Mouse (Mus musculus): ENCODE results near the gene Gm26897.

The Gm26897 gene

DNA sequence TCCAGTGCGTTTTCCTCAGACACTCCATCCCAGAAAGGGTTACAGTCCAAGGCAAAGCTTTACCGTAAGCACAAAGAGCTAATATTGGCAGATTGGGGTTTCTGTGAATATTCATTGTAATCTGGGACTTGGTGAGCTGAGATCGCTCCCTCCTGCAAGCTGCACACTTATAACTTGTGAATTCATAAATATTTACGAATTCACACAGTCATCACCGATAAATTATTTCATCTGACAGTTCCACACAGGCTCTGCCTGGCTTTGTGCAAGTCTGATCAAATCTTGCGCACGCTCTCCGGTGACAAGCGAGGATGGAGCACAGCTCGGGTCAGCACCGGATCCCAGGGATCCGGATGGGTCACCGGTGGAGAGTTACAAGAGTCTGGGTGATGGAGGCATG, 16.4 kb downstream of the Gm26897 start:
- DNase-seq (ENCODE audit: low read depth), result no peak

DNA sequence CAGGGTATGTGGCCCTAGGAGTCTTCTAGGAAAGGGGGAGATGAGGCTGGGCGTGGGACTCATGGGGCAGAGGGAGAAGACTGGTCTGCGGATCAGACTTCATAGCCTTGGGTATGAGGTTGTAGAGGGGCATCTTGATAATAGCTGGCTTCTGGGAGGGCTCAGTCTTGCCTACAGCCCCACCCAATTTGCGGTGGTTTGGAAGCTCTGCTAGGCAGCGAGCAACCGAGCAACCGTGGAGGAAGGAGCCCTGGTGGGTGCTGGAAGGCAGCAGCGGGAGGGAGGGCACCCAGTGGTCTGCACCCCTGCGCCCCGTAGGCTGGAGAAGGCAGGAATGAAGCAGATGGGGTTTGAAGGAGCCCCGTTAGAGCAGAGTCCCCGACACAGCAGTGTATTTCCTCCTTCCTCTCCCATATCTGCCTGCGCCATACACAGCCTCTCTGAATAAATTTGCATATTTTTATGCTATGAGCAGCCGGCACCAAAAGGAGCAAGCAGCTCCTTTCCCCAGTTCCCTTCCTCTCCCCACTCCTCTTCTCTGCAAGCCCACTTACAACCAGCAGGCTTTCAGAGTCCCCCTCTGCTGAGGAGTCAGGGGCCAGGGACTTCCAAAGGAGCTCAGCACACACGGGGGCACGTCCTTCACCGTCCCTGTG, 20.9 kb downstream of the Gm26897 start:
- peak; percentile 4 for DNase-seq (ENCODE audit: low read depth)

DNA sequence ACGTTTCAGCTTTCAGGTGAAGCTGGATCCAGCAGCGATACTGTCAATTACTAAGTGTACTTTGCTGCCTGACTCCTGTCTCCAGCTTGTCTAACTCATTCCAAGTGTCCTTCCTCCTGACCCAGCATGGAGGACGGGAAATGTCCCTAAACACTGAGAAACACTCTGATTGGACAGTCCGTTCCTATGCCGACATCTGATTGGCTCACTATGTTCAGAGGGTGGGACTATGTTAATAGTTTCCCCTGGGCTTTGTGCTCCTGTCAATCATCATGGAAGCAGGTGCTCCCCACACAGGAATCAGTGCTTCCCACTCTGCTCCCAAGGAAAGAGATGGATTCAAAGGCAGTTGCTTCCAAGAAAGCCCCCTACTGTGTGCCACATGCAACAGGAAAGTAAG, 21.6 kb downstream of the Gm26897 start:
- DNase-seq (ENCODE audit: low read depth), result peak; percentile 30

DNA sequence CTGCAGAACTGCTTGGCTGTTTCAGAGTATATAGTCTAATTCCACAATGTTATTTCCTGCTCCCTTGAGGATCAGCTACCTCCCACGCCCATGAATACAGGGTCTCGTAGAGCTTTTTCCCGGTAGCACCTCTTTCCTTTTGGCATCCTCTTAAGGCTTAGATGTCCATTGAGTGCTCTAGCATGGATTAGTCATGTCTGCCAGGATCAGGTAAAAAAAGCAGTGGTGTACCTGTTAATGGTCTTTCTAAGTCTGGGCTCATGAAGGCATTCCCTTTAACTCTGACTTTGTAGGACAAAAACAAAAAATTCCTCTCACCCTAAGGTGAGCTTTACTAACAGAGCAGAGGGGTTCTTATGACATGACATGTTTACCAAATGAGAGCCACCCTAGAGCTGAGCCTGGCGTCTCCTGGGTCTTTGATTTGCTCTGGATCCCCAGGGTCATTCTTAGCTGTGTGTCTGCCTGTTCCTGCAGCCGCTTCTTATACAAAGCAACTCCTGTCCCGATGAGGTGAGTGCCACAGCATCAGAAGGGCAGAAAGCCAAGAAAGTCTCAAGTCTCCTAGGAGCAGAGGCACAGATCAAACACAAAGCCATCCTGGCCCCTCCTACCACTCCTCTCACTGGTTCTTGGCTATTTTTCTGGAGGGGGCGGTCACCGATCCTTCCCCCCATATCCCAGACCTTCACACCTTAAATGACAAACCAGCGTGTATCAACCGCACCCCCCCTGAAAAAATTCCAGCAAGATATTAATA, 27.2 kb downstream of the Gm26897 start:
- DNase-seq (ENCODE audit: low read depth), result no peak

- DNase-seq (ENCODE audit: low read depth), result no peak
Observed at GRCm38 (mm10) chr5:111761574-111761973, 27.9 kb downstream of the Gm26897 start.

GRCm38 (mm10) chr5:111762085-111762484, 28.4 kb downstream of the Gm26897 start:
- DNase-seq (ENCODE audit: low read depth), result no peak

DNA sequence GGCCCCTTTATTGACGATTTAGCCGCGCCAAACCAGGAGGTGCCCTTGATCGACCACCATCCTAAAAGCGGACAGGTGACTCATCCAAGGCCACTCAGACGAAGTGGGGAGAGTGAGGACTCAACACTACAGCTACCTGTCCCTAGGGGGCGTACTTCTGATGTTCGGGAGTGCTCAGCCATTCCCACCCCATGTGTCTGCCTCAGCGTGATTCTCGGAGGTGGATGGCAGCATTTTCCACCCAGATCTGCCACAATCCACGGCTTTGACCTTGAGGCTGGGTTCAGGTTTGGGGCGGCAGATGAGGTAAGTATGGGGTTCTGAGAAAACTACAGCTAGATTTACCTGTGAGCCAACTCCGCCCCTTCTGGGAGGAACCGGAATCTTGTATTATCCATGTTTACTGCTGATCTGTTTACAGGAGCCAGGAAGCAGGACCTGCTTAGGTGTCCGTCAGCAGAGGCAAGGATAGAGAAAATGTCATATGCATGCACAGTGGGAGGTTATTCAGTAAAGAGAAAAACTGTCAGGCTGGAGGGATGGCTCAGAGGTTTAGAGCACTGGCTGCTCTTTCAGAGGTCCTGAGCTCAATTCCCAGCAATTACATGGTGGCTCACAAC, 32.1 kb downstream of the Gm26897 start:
- DNase-seq (ENCODE audit: low read depth), result no peak

- no peak for DNase-seq (ENCODE audit: low read depth)
Observed at GRCm38 (mm10) chr5:111766696-111767095, 33.0 kb downstream of the Gm26897 start.

DNA sequence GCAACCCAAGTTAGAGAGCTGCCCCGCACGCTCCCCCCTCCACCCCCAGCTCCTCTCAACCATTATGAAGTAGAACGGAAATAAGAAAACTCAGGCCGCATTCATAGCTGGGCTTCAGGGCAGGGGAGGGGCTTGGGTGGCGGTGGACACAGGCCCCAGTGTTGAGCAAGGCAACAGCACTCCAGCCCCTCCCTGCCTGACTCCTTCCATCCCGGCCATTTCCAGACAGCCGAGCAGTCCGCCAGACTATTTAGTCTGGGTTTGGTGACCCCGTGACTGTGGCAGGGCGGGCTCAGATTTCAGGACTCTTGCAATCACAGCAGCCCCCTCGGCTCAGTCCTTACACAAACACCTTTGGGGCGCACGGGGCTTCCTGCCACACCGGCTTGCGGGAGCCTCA, 36.5 kb downstream of the Gm26897 start:
- DNase-seq (ENCODE audit: low read depth), result no peak

GRCm38 (mm10) chr5:111772127-111772526, 38.4 kb downstream of the Gm26897 start:
- DNase-seq (ENCODE audit: low read depth), result no peak

GRCm38 (mm10) chr5:111772591-111773406, 39.1 kb downstream of the Gm26897 start:
- DNase-seq (ENCODE audit: low read depth), result no peak

GRCm38 (mm10) chr5:111773407-111773733, 39.6 kb downstream of the Gm26897 start:
- DNase-seq (ENCODE audit: low read depth), result no peak

DNA sequence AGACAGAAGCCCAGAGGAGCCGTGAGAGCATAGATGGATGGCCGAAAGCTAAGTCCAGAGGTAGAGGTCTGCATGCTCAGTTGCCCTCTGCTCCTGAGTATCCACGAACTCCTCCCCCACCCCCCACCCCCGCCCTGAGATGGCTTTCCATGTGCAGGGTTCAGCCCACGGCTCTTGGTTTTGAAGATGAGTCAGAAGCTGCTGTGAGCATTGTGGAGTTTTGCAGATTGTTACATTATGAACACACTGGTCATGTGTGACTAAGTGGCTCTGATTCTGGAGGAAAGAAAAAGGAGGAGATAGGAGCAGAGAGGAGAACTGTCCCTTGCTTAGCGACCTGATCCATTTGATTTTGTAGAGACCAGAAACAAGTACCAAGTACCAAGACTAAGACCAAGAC, 42.5 kb downstream of the Gm26897 start:
- DNase-seq (ENCODE audit: low read depth), result no peak

DNA sequence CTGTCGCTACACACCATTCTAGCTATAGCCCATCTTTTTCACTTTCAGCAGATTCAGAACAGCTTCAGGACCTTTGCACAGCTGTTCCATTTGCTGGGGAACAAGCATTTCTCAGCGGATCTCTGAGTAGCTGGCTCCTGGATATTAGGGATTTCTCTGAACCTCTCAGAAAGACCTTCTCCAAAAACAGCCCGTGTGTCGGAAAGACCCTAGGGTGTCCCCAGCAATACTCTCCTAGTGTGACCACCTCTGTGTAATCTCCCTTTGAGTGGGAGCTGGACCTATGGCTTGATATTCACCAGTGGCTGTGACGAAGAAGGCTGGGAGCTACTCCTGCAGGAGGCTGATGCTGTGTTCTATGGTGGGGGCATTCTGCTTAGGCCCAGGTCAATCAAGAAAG, 44.4 kb downstream of the Gm26897 start:
- no peak for DNase-seq (ENCODE audit: low read depth)

GRCm38 (mm10) chr5:111779776-111780485, 46.2 kb downstream of the Gm26897 start:
- no peak for DNase-seq (ENCODE audit: low read depth)
